Mouse (Mus musculus) embryonic facial prominence, embryonic 11.5 days (tissue): Measurements from ENCODE around the gene Rab3d. TPM values are rescaled to one million over a fixed set of nuclear protein-coding genes. Genes with fewer than 3 reads are reported as not detected.

Source experiments
- ATAC-seq: fragments of 200-750 bp; cut with Nextera tagmentation; replicated peaks from 2 replicates; pipeline ENCODE4 v1.8.0; 2017; ENCODE audit warnings: low read depth; ENCODE audit not compliant: insufficient number of reproducible peaks, low FRiP score, low TSS enrichment
- DNase-seq: peaks from one replicate; pipeline ENCODE4 v3.0.0-alpha.2; 2015; ENCODE audit warnings: low spot score
- H3K27ac ChIP-seq: fragments of 300-500 bp; sonication (generic); replicated peaks from 2 replicates; pipeline ENCODE4 v1.5.1; 2014; ENCODE audit warnings: mild to moderate bottlenecking, low read depth, low read length, control low read depth
- H3K27me3 ChIP-seq: fragments of 300-500 bp; sonication (generic); 2 replicates; pipeline ENCODE4 v1.6.1; 2014; ENCODE audit warnings: mild to moderate bottlenecking, low read length, moderate library complexity, mixed read lengths; ENCODE audit not compliant: control insufficient read depth, insufficient read depth
- H3K36me3 ChIP-seq: fragments of 300-500 bp; sonication (generic); replicated peaks from 2 replicates; pipeline ENCODE4 v1.6.1; 2014; ENCODE audit warnings: low read depth, mild to moderate bottlenecking, low read length, moderate library complexity, mixed read lengths; ENCODE audit not compliant: control insufficient read depth, insufficient read depth
- H3K4me1 ChIP-seq: fragments of 300-500 bp; sonication (generic); 2 replicates; pipeline ENCODE4 v1.6.1; 2014; ENCODE audit warnings: low read length, mixed read lengths; ENCODE audit not compliant: control insufficient read depth, insufficient read depth
- H3K4me2 ChIP-seq: fragments of 300-500 bp; sonication (generic); 2 replicates; pipeline ENCODE4 v1.6.1; 2014; ENCODE audit warnings: low read depth, mild to moderate bottlenecking, control low read depth, low read length, moderate library complexity
- H3K4me3 ChIP-seq: fragments of 300-500 bp; sonication (generic); 2 replicates; pipeline ENCODE4 v1.5.1; 2014; ENCODE audit warnings: low read depth, low read length, control low read depth
- H3K9ac ChIP-seq: fragments of 300-500 bp; sonication (generic); replicated peaks from 2 replicates; pipeline ENCODE4 v1.6.1; 2014; ENCODE audit warnings: mild to moderate bottlenecking, control low read depth, low read length
- H3K9me3 ChIP-seq: fragments of 300-500 bp; sonication (generic); replicated peaks from 2 replicates; pipeline ENCODE4 v1.6.1; 2016; ENCODE audit warnings: mild to moderate bottlenecking, low read length, inconsistent platforms, mixed read lengths; ENCODE audit not compliant: control insufficient read depth
- WGBS: fragments of 180-500 bp; shearing (Covaris S2); extraction: QIAGEN DNeasy Blood & Tissue Kit; methylation state at CpG from one replicate; pipeline ENCODE4 v1.1.7; 2014; 5-methylcytosine and 5-hydroxymethylcytosine counted together
- polyA plus RNA-seq: library from polyadenylated mRNA; unstranded; fragments of >200 nt; fragmentation: Nextera tagmentation; extraction: Ambion mirVana; gene quantifications from 2 replicates; pipeline ENCODE4 v1.2.1, GENCODE M21; 2014

Gene Rab3d
- polyA plus RNA-seq, 1 experiment from 2014 or later, result 4.8 TPM

DNA sequence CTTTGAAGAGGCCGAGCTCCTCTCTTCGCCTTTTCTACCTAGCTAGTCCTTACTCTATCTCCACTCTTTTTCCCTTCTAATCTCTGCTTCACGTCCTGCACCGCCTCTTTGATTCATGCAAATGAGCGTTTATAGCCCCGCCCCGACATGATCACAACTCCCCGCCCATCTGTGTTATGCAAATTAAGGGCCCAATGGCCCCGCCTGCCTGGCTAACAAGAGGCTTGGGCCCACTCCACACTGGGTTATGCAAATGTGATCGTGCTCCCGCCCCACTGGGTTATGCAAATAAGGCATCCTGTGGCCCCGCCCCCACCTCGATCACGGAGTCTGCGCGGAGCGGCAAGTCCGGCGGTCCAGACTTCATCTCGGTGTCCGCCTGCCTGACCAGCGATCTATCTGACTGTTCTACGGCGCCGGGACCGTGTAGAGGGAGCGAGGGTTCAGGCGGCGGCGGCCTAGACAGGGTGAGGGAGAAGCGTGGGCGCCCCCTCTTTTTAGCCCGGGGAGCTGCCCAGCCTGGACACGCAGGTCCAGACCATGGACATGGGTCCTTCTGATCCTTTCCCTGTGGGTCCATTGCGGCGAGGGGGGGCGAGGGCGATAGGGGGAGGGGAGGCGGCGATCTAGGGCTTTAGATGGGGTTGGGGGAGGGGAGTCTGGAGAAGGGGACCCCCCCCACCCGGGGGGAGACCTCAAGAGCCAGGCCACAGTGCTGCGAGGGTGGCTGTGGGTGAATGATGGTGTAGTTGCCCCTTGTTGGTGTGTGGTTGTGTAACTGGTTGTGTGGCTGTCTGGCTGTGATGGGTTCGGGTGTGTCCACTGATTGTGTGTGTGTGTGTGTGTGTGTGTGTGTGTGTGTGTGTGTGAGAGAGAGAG, 18.9 kb upstream of the Rab3d start, which contains the start of gene Plppr2:
Plppr2 (plus strand) TSS at position 342 of the 879 bp plus-strand sequence.
- 3% methylated on average over 42 of the region's 43 CpGs for WGBS
- Histone ChIP-seq H3K4me3 (peak within 1 kb of the TSS; percentile 51), H3K9ac (peak within 1 kb of the TSS; percentile 69), H3K27ac (no peak within 1 kb of the TSS), H3K27me3 (no peaks in the 10 kb centered on the region), H3K36me3 (no peaks in the 10 kb centered on the region), H3K4me1 (no peaks in the 10 kb centered on the region), H3K4me2 (peak within 1 kb of the TSS; percentile 84), H3K9me3 (no peaks in the 10 kb centered on the region)
- DNase-seq (peak; percentile 98), ATAC-seq (peak; percentile 93)

DNA sequence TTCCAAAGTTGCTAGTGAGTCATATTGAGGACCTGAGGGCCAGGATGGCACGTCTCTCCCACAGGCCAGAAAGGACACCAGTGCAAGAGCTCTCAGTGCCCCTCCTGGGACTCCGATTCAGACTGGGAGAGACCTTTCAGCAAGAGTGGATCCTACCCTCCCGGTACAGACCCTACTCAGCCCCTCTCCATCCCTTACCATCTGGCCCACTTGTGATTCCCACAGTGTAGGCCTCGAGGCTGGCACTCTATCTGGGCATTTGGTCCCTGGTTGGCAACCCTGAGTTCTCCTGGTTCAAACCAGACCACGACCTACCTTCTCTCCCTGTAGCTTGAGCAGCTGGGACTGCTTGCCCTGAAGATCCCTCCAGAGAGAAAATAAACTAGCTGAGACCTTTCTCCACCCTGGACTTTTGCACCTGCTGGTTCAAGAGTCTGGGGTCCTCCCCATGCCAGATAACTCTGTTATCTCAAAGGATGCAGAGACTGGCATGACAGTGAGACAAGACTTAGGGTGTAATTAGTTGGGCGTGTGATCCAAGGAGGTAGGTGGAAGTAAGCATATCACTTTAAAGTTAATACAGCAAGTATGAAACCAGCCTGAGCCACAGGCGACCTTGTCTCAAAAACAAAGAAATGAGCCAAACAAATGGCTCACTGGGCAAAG, 17.6 kb upstream of the Rab3d start:
- no peak overlapping the region for H3K27ac ChIP-seq
- H3K4me1 ChIP-seq, result no peaks in the 10 kb centered on the region
- no peak for ATAC-seq
- H3K9ac ChIP-seq, result no peak overlapping the region
- no peaks in the 10 kb centered on the region for H3K27me3 ChIP-seq
- H3K9me3 ChIP-seq, result no peaks in the 10 kb centered on the region
- no peaks in the 10 kb centered on the region for H3K36me3 ChIP-seq
- no peak overlapping the region for H3K4me2 ChIP-seq
- H3K4me3 ChIP-seq, result no peak overlapping the region
- no peak for DNase-seq
- 82% methylated on average over 7 of the region's 7 CpGs for WGBS

DNA sequence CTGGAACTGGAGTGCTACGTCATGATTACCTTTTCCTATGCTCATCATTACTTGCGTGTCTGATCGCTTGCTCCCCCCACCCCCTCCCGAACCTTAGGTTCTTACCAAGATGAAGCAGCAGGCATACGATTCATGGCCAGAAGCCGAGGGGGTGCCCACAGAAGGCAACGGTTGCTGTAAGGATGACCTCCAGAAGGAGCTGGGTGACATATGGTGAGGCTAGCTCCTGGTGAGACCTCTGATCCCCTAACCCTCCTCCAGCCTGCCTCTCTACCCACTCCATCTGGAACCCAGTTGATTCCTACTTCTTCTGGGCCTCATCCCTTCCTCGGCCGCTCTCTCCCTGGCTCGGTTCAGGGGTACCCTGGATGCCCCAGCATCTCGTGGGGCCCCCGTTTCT, 16.0 kb upstream of the Rab3d start:
- Histone ChIP-seq H3K9ac (no peak overlapping the region), H3K4me2 (no peak overlapping the region), H3K9me3 (no peaks in the 10 kb centered on the region), H3K4me1 (no peaks in the 10 kb centered on the region), H3K27ac (no peak overlapping the region), H3K27me3 (no peaks in the 10 kb centered on the region), H3K4me3 (no peak overlapping the region), H3K36me3 (no peaks in the 10 kb centered on the region)
- WGBS, result 88% methylated on average over 12 of the region's 12 CpGs
- ATAC-seq, result no peak
- no peak for DNase-seq

DNA sequence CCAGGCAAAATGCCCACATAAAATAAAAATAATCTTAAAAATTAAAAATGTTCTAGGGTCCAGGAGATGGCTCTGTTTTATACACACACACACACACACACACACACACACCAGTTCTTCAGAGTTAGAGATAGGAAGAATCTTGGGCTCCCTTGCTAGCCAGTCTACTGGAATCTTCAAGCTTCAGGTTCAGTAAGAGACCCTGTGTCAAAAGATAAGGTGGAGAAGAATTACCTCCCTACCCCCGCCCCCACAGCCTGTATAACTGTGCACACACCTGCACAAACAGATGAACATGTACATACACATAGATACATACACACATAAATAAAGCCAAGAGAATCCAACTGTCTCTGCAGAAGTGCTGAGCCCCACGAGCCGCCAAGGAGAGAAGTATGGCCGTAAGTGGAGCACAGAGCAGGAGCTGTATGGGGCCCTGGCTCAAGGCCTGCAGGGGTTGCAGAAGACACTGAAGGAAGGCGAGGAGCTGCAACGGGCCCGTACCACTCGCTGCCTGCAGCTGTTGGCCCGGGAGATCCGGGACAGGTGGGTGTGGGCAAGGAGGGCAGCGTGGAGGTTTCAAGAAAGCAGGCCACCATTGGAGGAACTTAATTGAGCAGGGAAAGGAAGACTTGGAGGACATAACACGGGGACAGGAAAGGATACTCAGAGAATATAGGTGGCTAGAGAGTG, 14.6 kb upstream of the Rab3d start:
- no peak for DNase-seq
- 53% methylated on average over 12 of the region's 12 CpGs for WGBS
- no peak for ATAC-seq

DNA sequence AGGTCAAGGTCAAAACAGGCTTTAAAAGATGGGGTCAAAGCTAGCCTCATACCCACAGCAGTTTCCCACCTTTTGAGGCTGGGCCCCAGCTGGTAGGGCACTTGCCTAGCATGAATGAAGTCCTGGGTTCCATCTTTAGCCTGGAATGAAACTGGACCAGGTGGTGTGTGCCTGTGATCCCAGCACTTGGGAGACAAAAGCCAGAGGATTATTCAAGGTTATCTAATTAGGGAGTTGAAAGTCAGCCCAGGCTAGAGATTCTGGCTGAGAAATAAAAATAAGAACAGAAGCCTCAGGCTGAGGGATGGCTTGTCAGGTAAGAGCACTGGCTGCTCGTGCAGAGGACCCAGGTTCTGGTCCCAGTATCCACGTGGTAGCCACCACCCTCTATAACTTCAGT, 14.0 kb upstream of the Rab3d start:
- no peak overlapping the region for H3K4me2 ChIP-seq
- DNase-seq, result no peak

More for the DNA sequence above, 14.6 kb upstream of the Rab3d start:
- H3K9me3 ChIP-seq, result no peaks in the 10 kb centered on the region
- H3K36me3 ChIP-seq, result no peaks in the 10 kb centered on the region
- H3K4me3 ChIP-seq, result no peak overlapping the region
- no peak overlapping the region for H3K4me2 ChIP-seq
- H3K27ac ChIP-seq, result no peak overlapping the region
- no peak overlapping the region for H3K9ac ChIP-seq
- H3K27me3 ChIP-seq, result no peaks in the 10 kb centered on the region
- no peaks in the 10 kb centered on the region for H3K4me1 ChIP-seq

DNA sequence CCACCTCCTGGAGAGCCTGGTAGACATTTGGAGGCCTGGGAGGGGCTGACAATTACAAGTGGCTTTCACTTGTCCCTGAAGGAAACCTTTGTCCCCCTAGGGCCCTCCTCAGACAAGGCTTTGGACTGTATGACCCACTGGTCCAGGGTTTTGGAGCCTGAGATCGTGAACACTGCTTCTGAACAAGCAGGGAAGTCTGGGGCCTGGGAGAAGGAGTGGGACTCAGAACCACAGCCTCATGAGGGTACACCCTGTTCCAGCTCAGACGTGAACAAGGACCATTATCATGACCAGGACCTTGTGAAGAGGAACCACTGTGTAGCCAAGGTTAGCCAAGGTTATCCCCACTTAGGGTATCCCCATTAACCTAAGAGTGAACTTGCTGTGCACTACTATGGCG, 11.2 kb upstream of the Rab3d start:
- ATAC-seq (no peak), DNase-seq (no peak)
- Histone ChIP-seq H3K36me3 (no peaks in the 10 kb centered on the region), H3K4me3 (no peak overlapping the region), H3K4me2 (no peak overlapping the region), H3K27me3 (no peaks in the 10 kb centered on the region), H3K4me1 (no peaks in the 10 kb centered on the region; the same call in 1 of the 2 replicates), H3K9me3 (no peaks in the 10 kb centered on the region), H3K9ac (no peak overlapping the region), H3K27ac (no peak overlapping the region)
- WGBS, result 76% methylated on average over 3 of the region's 3 CpGs

More for the DNA sequence above, 14.0 kb upstream of the Rab3d start:
- Histone ChIP-seq H3K9me3 (no peaks in the 10 kb centered on the region), H3K4me3 (no peak overlapping the region), H3K27ac (no peak overlapping the region), H3K27me3 (no peaks in the 10 kb centered on the region), H3K36me3 (no peaks in the 10 kb centered on the region), H3K9ac (no peak overlapping the region), H3K4me1 (no peaks in the 10 kb centered on the region)
- 67% methylated on average over 2 of the region's 2 CpGs for WGBS
- ATAC-seq, result no peak

DNA sequence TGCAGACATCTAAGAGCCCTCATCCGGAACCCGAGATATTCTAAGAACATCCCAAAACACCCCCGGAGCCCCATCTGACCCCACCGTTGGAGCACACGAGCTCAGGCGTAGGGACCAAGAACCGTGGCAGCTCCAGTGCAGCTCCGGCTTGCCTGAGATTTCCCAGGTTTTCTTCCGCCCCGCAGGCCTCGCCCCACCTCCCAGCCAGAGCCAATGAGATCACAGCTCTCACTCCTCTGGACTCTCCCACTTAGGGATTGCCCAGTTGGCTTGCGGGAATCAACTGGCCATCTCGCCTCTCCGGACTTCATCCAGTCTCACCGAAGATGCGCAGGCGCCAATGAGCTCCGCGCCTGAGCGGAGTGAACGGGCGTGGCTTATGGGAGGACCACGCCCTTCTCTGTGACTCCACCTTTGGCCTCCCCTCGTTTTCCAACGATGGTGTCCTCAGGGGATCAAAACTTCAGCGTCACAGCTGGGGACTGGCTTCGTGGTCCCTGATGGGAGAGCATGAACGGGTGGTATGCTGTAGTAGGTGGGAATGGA, 9.3 kb upstream of the Rab3d start, which contains the start of the genes Ccdc159 and Tmem205:
Ccdc159 (plus strand) TSS at position 264 of the 546 bp plus-strand sequence.
Tmem205 (minus strand) TSS at position 349 of the 546 bp plus-strand sequence.
- Histone ChIP-seq H3K4me3 (peak within 1 kb of the TSS; percentile 53), H3K27ac (no peak within 1 kb of the TSS)
- WGBS, result under 1% methylated on average over 28 of the region's 28 CpGs

More for the DNA sequence above, 9.3 kb upstream of the Rab3d start, which contains the start of the genes Ccdc159 and Tmem205:
- Histone ChIP-seq H3K27me3 (no peaks in the 10 kb centered on the region), H3K9me3 (no peaks in the 10 kb centered on the region), H3K4me2 (peak within 1 kb of the TSS; percentile 63), H3K4me1 (no peaks in the 10 kb centered on the region; the same call in 1 of the 2 replicates), H3K36me3 (no peaks in the 10 kb centered on the region), H3K9ac (peak within 1 kb of the TSS; percentile 76)
- ATAC-seq (peak; percentile 95), DNase-seq (peak; percentile 97)
